Mouse (Mus musculus): ENCODE measurements at regions not wholly inside any gene's neighbourhood (a gene's known extent, or its start where the extent isn't known, plus 50 kb on each side); places are given as distances from the start of the nearest gene placed in this dataset.

DNA sequence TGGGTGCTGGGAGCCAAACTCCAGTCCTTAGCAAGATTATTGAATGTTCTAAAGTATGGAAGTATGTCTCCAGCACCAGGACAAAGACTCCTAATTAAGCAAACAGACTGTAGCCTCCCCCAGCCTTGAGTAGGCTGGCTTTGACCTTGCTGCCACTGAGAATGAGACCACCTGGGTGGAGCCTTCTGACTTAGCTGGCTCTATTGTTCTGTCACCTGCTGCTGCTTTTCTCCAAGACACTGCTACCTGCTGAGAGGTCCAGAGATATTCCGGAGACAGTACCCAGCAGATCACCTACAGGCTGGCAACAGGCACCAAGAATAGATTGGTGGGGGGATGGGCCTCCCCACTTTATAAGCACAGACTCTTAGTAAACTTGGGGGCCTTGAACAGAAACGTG, 247.5 kb upstream of the Pabpc6 start:
- in situ Hi-C loops (cut with MboI, MseI), result no loop called here

DNA sequence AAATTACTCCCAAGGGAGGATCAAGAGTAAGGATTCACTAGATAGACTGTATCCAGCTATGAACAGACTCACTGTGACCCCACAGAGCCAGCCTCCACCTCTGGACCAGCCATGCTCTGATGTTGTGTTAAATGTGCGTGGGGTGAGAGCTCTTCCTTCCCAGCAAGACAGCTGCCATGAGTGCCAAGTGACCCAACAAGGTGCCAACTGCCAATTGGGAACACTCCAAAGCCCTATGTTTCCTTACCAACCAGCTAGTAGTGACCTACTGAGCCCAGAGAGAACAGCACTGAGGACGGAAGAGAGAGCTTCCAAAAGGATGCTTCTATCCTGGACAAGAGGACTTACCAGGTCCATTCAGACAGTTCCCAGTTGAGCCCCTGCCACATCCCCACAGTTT, 241.3 kb upstream of the Pabpc6 start:
- in situ Hi-C loops (cut with MboI, MseI), result no loop called here

DNA sequence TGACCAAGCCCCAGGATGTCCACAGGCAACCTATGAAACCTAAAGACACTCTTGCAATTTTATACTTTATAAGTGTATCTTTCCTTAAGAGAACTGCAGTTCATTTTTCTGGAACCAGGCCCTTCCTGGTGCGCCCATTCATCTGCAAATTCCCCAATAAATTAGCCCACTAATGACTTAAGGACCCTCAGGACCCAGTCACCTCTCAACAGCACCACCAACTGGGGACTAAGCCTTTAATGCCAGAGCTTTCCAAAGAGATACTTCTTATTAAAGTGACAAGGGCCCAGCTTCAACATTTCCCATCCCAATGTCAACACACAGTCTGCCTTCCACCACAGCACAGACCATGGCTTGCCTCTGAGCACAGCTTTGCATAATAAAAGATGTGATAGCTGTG, 237.6 kb upstream of the Pabpc6 start:
- in situ Hi-C loops (cut with MboI, MseI), result no loop called here

DNA sequence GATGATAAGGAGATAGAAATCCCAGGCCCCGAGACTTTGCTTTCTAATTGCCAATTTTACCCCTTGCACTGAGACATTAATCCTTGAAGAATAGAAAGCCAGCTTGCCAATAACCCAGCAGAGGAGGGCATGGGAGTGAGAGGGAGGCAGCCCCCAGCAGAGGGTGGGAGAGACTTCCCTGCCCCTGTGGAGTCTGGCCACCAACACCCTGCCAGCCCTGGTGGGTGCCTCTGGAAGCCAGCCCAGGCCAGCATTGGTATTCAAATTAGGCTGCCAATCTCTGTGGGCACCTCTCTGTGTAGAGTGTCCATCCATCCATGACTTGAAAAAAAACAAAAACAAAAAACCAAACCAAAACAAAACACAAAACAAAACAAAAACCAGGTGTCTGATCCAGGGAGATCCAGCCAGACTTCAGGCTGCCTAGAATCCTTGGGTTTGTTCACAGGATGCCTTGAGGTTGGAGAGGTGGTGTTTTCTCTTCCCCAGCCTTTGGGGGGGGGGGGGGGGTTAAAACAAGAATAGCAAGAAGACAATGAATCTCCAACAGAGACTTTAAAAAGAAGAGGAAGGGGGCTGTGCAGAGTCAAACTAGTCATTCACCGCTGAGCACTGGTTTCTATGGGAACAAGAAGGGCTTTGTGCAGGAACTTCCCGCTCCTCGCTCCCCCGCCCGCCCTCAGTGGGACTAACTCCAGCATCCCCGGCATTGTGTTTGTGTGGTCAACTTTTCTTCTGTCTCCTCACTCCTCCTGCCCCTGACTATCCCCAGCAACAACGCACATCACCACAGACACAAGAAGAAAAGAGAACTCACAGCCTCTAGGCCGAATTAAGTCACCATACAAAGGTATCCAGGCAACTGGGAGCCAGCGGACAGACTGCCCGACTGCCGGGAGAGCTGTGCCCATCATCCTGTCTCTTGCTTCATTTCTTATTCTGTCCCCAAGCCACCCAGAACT, 236.3 kb upstream of the Pabpc6 start:
- in situ Hi-C loops (cut with MboI, MseI), result no loop called here

DNA sequence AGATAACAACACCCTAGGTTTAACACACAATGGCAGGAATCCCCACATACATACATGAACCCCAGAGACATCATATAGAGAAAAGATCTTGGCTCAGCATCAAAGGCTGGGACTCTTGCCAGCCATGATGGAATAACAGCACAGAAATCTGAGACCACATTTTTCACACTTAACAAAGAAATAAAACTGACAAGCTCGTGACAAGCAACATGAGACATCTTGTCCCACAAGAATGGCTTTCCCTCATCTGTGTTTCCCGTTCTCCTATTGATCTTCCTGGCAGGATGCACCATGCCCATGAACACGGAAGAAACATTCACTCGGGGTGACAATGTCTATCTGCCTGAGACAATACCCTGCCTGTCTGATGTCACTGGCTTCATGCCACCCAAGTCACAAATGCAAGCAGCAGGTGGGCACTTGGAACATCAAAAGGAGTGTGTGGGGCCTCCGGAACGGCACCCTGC, 235.0 kb upstream of the Pabpc6 start:
- in situ Hi-C loops (cut with MboI, MseI), result no loop called here

DNA sequence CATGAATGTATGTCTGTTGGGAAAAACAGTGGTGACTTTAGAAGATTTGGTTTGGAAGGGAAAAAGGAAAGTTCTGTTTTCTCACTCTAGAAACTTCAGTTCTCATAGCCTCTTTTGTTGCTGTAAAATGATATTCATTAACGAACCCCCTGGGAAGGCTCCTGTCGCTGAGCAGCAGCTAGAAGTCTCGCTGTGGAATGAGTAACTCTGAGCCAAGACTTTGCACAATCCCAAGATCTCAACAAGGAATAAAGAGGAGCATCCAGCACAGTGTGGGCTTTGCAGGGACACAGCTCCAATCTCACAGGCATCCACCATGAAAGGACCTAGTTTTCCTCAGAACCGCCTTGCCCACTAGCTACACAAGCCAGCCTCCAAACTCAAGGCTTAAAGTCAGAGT, 233.8 kb upstream of the Pabpc6 start:
- in situ Hi-C loops (cut with MboI, MseI), result no loop called here

DNA sequence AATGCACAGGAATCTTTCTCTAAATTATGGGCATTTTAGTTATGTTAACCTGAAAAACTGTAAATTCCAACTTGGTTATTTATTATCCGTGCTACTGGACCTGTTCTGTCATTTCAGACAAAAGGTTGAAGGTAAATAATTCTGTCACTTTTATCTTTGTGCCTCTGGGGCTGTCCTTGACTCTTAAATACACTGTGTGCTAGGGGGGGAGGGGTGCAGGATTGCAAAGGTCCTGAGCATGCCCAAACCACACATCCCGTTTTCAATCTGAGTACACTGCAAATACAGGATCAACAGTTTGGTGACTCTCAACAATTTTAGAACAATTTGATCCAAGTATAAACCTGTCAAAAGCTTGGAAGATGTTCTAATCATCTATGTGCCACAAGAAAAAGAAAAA, 227.4 kb upstream of the Pabpc6 start:
- in situ Hi-C loops (cut with MboI, MseI), result no loop called here

DNA sequence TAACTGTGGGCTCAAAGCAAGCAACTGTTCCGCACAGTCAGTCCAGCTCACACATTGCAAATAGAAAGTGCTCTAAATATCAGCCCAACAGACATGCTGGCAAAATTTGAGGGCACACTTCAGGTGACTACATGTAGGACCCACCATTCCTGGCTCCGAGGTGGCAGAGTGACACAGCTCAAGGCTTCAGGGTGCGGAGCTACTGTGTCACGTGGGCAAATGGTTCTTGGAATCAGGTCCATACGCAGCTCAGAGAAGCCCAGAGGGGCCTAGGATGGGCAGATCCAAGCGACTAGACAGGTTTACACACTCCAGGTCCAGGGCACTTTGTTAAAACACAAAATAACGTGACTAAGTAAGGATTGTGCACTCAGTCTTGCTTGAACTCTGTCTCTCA, 226.2 kb upstream of the Pabpc6 start:
- in situ Hi-C loops (cut with MboI, MseI), result no loop called here

DNA sequence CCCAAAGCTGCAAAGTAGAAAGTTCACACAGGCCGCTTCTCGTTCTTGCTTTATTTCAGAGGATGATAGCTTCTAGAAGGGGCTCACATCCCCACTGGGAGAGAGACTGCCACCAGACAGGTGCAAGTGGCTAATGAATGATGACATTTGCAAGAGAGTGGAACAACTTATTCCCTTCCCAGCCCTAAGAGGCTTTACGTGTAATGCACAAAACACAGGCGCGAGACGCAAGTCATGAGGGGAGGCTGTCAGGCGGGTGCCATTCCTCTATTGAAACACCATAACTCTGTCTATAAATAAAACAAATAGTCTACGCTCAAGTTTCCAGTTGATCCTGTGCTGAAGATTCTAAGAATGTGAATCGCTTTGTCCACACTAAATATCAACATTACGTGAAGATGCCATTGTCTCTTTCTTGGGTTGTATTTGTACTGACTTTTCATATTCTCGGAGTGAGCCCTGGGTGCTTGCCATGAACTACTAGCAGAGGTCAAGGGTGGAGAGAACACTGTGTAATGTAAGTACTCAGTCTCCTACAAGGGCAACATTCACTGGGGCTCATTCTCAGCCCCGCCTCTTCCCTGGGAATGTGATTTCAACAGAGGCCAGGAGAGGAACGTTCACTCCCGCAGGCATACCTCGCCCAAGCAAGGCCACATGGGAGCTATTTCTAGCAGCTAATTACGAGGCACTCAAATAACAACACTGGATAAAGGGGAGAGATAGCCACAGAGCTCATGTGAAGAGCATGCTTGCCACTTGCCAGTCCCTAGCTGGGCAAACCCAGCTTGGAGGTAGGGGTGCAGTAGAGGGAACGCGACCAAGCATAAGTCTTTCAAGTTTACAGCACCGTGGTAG, 225.5 kb upstream of the Pabpc6 start:
- in situ Hi-C loops (cut with MboI, MseI), result no loop called here

DNA sequence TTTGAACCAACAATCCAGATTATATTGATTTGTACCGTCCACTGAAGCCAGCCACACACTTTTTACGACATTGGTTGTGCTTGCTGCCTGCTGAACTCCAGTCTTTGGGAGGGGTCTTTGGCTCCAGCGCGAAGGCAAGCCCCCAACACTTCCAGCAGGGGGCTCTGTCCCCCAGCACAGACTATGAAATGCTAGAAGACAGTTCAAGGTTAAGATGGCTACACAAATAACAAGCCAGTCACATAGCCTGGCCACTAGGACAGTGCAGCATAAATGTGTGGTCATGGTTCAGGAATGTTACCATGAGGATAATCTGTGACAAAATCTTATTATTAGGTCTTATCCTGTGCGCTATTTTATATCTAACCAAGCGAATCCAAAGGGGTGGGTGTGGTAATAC, 224.4 kb upstream of the Pabpc6 start:
- in situ Hi-C loops (cut with MboI, MseI), result no loop called here

DNA sequence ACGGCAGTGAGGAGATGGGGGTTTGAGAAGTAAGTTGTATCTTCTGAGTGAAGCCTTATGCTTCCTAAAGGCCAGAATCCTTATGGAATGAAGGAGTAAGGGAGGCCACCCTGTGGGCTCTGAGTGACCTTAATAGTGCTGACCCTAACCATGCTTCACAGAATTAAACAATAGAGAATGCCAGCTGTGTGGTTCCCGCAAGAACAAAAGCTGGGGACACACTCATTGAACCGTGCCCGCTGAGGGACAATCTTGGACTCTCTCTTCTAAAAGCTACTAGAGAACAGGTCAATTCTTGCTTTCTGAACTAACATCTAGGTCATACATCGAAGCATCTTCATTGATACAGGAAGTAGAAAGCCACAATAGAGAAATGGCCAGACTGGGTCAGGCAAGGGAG, 223.3 kb upstream of the Pabpc6 start:
- in situ Hi-C loops (cut with MboI, MseI), result no loop called here

DNA sequence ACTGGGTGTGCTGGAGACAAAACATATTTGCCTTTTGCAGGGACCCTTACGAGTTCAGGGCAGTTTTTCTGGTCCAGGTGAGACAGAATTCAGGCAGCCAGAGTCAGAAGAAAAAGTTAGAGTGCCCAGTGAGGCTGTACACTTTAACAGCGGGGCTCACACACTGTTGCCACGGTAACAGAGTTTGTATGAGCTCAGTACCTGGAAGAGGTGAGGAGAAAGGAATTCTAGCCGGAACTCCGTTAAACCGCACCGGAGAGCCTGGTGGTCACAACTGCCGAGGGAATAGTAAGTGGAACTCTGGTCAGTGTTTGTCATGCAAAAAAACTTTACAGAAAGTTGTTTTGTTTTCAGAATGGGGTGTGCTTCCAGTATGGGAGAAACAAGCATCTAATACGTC, 222.6 kb upstream of the Pabpc6 start:
- in situ Hi-C loops (cut with MboI, MseI), result no loop called here

DNA sequence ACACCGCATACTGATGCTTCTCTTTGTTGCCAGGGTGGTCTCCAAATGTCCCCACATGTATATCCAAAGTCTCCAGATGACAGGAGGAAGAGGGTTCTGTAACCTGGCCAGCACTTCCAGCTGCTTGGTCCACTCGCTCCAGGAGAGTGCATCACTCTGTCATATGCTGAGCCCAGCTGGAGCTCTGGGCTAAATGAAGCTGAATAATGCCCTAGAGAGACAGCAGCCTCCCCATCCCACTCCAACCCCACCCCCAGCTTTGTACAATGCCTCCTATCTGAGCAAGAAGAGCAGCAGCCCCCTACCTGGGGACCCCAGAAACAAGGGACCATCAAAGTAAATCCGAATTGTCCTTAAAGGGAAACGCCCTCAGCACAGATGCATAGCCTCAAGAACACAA, 219.0 kb upstream of the Pabpc6 start:
- in situ Hi-C loops (cut with MboI, MseI), result loop anchor here in 1 of 2 experiments (5.0 kb wide), 1 partner anchor 54 kb away; no protein-coding TSS in a partner anchor

DNA sequence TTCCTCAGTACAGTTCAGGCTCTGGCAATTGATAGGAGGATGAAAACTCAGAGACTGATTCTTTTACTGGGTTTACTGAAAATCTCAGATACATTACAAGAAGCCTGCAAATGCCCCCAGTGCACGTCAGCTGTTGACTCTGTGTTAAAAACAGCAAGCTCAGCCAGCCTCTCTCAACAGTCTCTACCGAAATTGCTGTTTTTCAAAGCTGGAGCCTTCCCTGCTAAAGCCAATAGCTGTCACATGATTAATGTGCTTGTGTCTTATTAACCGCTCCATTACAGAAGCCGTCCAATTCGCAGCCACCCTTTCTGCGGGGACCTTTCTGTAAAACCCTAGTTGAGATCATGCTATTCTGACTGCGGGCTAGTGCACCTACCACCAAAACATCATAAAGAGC, 215.6 kb upstream of the Pabpc6 start:
- in situ Hi-C loops (cut with MboI, MseI), result loop anchor here in 1 of 2 experiments (5.0 kb wide), 1 partner anchor 57 kb away; no protein-coding TSS in a partner anchor

DNA sequence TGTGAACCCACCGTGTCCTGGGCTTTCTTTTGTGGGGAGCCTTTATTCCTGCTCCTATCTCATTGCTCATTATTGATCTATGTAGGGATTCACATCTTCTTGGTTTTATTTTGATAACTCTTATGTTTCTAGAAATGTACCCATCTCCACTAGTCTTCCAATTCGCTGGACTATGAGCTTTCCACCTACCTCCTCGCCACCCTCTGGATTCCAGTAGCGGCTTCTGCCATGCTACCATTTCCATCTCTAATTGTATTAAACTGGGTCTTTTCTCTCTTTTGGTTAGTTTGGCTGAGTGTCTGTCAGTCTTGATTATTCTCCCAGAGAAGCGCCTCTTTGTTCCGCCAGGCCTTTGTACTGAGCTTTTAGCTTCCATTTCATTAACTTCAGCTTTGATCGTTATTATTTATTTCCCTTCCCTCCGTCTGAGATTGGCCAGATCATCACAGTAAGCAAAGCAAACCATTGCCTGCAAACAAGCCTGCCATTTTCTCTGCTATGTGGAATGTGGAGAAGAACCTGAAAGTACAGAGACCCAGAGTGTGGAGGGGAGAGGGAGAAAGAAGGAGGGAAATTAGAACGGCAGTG, 213.2 kb upstream of the Pabpc6 start:
- in situ Hi-C loops (cut with MboI, MseI), result no loop called here

DNA sequence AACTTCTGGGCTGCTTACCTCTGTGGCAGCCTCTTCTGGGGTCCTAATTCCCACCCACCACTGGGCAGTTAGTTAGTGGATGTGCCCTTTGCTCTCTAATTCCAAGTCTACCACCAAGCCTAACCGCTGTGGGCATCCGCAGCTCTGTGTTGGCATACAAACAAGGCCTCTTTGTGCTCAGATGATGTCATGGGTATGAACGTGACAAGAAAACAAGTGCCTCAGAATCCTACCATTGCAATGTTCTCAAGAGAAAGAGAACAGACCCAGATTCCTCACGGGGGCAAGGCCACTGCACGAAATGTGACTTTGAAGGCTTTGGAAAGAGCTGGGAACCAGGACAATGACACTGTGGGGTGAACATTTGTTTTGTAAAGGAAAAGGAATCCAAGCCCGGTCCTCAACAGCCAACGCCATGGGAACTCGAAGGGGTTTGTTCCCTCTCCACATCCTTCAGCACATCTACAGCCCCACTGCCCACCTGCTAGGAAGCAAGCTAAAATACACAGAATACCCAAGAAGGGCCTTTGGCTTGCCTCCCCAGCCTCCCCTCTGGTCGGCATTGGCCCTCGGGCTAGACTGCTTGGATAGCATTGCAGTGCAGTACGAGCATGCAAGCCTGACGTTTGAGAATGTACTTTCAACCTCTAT, 210.2 kb upstream of the Pabpc6 start:
- in situ Hi-C loops (cut with MboI, MseI), result no loop called here

DNA sequence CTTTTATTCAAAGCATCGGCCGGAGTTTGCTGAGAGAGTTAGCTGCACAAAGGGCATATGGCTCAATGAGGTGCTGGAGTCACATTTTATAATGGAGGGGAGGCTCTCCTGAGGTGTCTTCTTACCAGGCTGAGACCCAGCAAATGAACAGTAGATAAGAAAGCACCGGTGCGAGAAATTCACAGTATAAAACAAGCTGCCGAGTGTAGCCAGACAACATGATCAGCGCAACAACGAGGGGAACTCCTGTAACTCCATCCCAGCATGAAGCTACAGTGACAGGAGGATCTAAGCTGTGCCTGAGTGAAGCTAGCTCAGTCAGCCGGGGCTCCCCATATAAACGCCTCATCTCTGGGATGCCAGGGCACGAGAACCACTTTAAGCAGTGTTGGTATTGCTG, 204.2 kb upstream of the Pabpc6 start:
- in situ Hi-C loops (cut with MboI, MseI), result no loop called here

DNA sequence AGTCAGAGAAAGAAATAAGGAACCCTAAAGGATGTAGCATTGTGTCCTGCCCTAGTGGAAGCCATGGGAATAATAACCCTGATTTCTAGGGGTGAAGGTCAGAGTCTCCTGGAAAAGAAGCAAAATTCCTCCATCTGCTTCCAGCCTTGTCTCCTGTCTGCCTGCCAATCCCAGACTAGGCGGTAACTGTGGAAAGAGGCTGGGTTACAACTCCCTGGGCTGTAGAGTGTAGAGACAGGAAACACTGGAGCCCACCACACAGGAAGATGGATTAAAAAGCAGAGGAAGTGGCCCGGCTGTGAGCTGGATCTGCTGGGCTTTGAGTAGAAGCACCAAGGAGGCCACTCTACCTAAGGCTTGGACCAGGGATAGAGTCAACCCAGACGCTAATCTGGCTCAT, 200.7 kb upstream of the Pabpc6 start:
- in situ Hi-C loops (cut with MboI, MseI), result no loop called here

DNA sequence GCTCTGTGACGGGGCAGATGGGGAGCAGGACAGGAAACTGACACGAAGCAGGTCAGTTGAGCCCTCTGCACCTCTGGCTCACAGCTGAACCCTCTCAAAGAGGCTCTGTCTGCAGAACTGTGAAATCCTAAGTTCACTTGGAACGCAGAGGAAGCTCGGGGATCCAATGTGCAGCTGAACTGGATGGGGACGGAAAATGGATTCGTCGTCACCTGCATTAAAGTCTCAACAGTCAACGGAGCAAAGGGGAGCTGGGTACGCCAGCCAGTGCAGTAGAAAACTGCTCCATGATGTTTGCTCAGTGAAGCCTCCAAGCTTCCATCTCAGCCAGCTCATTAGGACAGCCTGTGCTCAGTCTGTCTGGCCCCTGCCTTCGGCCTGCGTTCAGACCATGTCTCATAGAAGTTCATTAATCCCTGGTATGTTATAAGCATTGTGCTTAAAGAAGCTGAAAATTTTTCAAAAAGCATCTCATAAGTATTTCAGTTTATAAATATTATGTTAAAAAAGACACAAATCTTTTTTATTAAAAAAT, 199.3 kb upstream of the Pabpc6 start:
- in situ Hi-C loops (cut with MboI, MseI), result no loop called here

DNA sequence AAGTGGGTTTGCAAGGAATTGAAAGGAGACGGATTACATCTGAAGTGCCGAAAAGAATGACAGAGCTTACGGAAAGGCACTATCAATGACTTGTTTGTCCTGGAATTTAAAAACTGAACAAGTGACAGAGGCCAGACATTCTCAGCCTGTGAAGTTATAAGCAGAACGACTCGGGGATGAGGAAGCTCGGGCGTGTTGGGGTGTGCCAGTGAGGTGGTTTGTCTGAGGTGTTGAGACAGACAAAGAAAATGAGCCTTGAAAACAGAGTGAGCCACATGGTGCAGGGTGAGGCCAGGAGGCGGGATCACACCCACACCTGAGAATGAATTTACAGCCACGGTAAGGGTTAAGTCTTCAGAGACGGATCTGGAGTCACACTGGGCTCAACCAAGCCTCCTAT, 194.7 kb upstream of the Pabpc6 start:
- in situ Hi-C loops (cut with MboI, MseI), result no loop called here

All from T-helper 17 cell (primary cell).